Mouse (Mus musculus): ENCODE data around the gene Oit1.

Oit1 gene

DNA sequence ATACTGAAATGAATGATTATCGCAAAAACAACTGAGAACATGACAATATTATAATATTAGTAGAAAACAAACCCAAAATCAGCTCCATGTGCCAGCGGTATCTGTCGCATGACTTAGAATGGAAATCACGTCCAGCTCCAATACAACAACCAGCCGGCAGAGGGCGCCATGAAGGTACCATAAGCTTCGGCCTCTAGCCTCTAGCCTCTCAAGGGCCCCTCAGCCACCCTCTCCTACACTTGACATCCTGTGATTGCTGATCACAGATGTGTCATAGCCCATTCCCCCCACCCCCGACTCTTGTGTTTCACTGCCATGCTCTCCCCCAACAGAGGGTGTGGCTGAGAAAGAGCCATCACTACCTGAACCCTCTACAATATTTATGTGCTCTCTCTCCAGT lies 78.3 kb downstream of the Oit1 start:
- no peak for DNase-seq (ENCODE audit: low spot score)
